Mouse (Mus musculus) lung, adult 18-20 months (tissue): ENCODE results near the gene Nmt2.

Experiments
- DNase-seq, 2 experiments: peaks; one replicate each; pipeline ENCODE4 v3.0.0; 2022; ENCODE audit warnings: mixed read lengths in 2 of 2

Gene Nmt2

GRCm38 (mm10) chr2:3331071-3331703 lies 47.2 kb downstream of the Nmt2 start:
- no peak for DNase-seq

GRCm38 (mm10) chr2:3332056-3332455 lies 48.0 kb downstream of the Nmt2 start:
- DNase-seq: no peak

GRCm38 (mm10) chr2:3332484-3333242 lies 48.7 kb downstream of the Nmt2 start, which contains the start of gene Rpp38:
TSS of gene Rpp38 (minus strand) at chr2:3332643.
- DNase-seq: peak; percentile 98 to 99

- no peak for DNase-seq
Observed at GRCm38 (mm10) chr2:3333761-3334160, 49.7 kb downstream of the Nmt2 start.

- peak; percentile 68 to 69 for DNase-seq
Observed at GRCm38 (mm10) chr2:3335611-3336301, 51.7 kb downstream of the Nmt2 start, which contains the start of gene Acbd7. TSS of gene Acbd7 (plus strand) at chr2:3336168.

- DNase-seq: no peak
Observed at GRCm38 (mm10) chr2:3348422-3348821, 64.4 kb downstream of the Nmt2 start.

GRCm38 (mm10) chr2:3348919-3349318 lies 64.9 kb downstream of the Nmt2 start:
- peak in 1 of 2 experiments; percentile 6 for DNase-seq

GRCm38 (mm10) chr2:3353160-3353559 lies 69.1 kb downstream of the Nmt2 start:
- DNase-seq: no peak

GRCm38 (mm10) chr2:3355793-3356192 lies 71.8 kb downstream of the Nmt2 start:
- no peak for DNase-seq

GRCm38 (mm10) chr2:3356311-3356710 lies 72.3 kb downstream of the Nmt2 start:
- no peak for DNase-seq

GRCm38 (mm10) chr2:3357887-3358286 lies 73.9 kb downstream of the Nmt2 start:
- no peak for DNase-seq

GRCm38 (mm10) chr2:3361067-3361466 lies 77.1 kb downstream of the Nmt2 start:
- DNase-seq: no peak

- no peak for DNase-seq
Observed at GRCm38 (mm10) chr2:3365127-3365526, 81.1 kb downstream of the Nmt2 start.
